Mouse (Mus musculus) MEL (cell line): ENCODE data around the gene Ptpra. TPM values are rescaled to one million over a fixed set of nuclear protein-coding genes. Genes with fewer than 3 reads are reported as not detected.
A peak's percentile ranks its signal among the peaks of the same experiment; 100 is the strongest.

ENCODE experiments used
- DNase-seq: peaks from one replicate; pipeline ENCODE4 v3.0.0; 2011; ENCODE audit warnings: low read depth, low spot score
- H3K27ac ChIP-seq: 2 replicates; pipeline ENCODE4 v1.5.1; 2012; ENCODE audit warnings: low read depth, mild to moderate bottlenecking, control low read depth, low read length, moderate library complexity; ENCODE audit not compliant: control insufficient read depth
- H3K27me3 ChIP-seq, 2 experiments: fragments of 150-350 bp in 1 of 2; sonication (generic) in 1 of 2; 2 replicates each; pipeline ENCODE4 v1.6.1; 2012; ENCODE audit warnings: low read length in 2 of 2, mild to moderate bottlenecking in 2 of 2, improper control_type of control experiment in 1 of 2, moderate library complexity in 1 of 2; ENCODE audit not compliant: insufficient read depth in 2 of 2, control insufficient read depth in 1 of 2
- H3K36me3 ChIP-seq, 2 experiments: 2 replicates each; pipeline ENCODE4 v1.6.1; 2012 to 2014; ENCODE audit warnings: low read length in 2 of 2, improper control_type of control experiment in 1 of 2, inconsistent platforms in 1 of 2, mild to moderate bottlenecking in 1 of 2; ENCODE audit not compliant: insufficient read depth in 2 of 2, control insufficient read depth in 1 of 2
- H3K4me1 ChIP-seq, 2 experiments: fragments of 150-350 bp in 1 of 2; sonication (generic) in 1 of 2; 2 replicates each; pipeline ENCODE4 v1.6.1; 2012; ENCODE audit warnings: low read length in 2 of 2, improper control_type of control experiment in 1 of 2, mild to moderate bottlenecking in 1 of 2; ENCODE audit not compliant: insufficient read depth in 2 of 2, control insufficient read depth in 1 of 2
- H3K4me3 ChIP-seq, 2 experiments: fragments of 150-350 bp in 1 of 2; sonication (generic) in 1 of 2; 2 replicates each; pipeline ENCODE4 v1.5.1; 2012; ENCODE audit warnings: low read depth in 2 of 2, low read length in 2 of 2, mild to moderate bottlenecking in 2 of 2, moderate library complexity in 2 of 2, control low read depth in 1 of 2, improper control_type of control experiment in 1 of 2; ENCODE audit not compliant: control insufficient read depth in 1 of 2, insufficient read depth in 1 of 2
- H3K79me2 ChIP-seq: 2 replicates; pipeline ENCODE4 v1.6.1; 2012; ENCODE audit warnings: mild to moderate bottlenecking, low read length, moderate library complexity; ENCODE audit not compliant: control insufficient read depth, poor library complexity, insufficient read depth
- H3K9ac ChIP-seq: 2 replicates; pipeline ENCODE4 v1.6.1; 2012; ENCODE audit warnings: low read depth, mild to moderate bottlenecking, control low read depth, low read length, moderate library complexity; ENCODE audit not compliant: control insufficient read depth, poor library complexity, severe bottlenecking
- H3K9me3 ChIP-seq: fragments of 150-350 bp; sonication (generic); replicated peaks from 2 replicates; pipeline ENCODE4 v1.6.1; 2012; ENCODE audit warnings: mild to moderate bottlenecking, low read length, improper control_type of control experiment, moderate library complexity; ENCODE audit not compliant: insufficient read depth
- CHD1 ChIP-seq: IDR thresholded peaks from 2 replicates; pipeline ENCODE4 v1.6.1; 2012; ENCODE audit warnings: low read depth, mild to moderate bottlenecking, inconsistent platforms, low read length, improper control_type of control experiment
- CTCF ChIP-seq, 3 experiments: IDR thresholded peaks in 2 of 3; conservative IDR thresholded peaks in 1 of 3; 2 replicates each; pipeline ENCODE4 v1.5.1; 2011 to 2012; ENCODE audit warnings: low read length in 3 of 3, low read depth in 2 of 3, mild to moderate bottlenecking in 2 of 3, improper control_type of control experiment in 1 of 3, inconsistent platforms in 1 of 3, mixed read lengths in 1 of 3, moderate library complexity in 1 of 3; ENCODE audit not compliant: control insufficient read depth in 1 of 3, insufficient read depth in 1 of 3, poor library complexity in 1 of 3, severe bottlenecking in 1 of 3
- ELF1 ChIP-seq: IDR thresholded peaks from 2 replicates; pipeline ENCODE4 v1.6.1; 2014; ENCODE audit warnings: low read depth, mild to moderate bottlenecking, inconsistent platforms, low read length, improper control_type of control experiment, moderate library complexity
- EP300 ChIP-seq, 2 experiments: IDR thresholded peaks; 2 replicates each; pipeline ENCODE4 v1.6.1; 2011; ENCODE audit warnings: improper control_type of control experiment in 2 of 2, low read length in 2 of 2, low read depth in 1 of 2, mild to moderate bottlenecking in 1 of 2
- ETS1 ChIP-seq: IDR thresholded peaks from 2 replicates; pipeline ENCODE4 v1.6.1; 2012; ENCODE audit warnings: low read depth, mild to moderate bottlenecking, inconsistent platforms, low read length, improper control_type of control experiment, moderate library complexity
- GATA1 ChIP-seq: IDR thresholded peaks from 2 replicates; pipeline ENCODE4 v1.6.1; 2011; ENCODE audit warnings: low read depth, low read length, improper control_type of control experiment
- KAT2A ChIP-seq: conservative IDR thresholded peaks from 2 replicates; pipeline ENCODE4 v1.6.1; 2012; ENCODE audit warnings: low read depth, low read length, improper control_type of control experiment, inconsistent platforms
- MAX ChIP-seq: IDR thresholded peaks from 2 replicates; pipeline ENCODE4 v1.6.1; 2011; ENCODE audit warnings: low read length, improper control_type of control experiment
- MEF2A ChIP-seq: IDR thresholded peaks from 2 replicates; pipeline ENCODE4 v1.6.1; 2014; ENCODE audit warnings: low read depth, mild to moderate bottlenecking, inconsistent platforms, low read length, improper control_type of control experiment; ENCODE audit not compliant: poor library complexity, insufficient replicate concordance, severe bottlenecking; ENCODE audit errors: extremely low read depth
- NELFE ChIP-seq: IDR thresholded peaks from 2 replicates; pipeline ENCODE4 v1.6.1; 2011; ENCODE audit warnings: low read depth, low read length, improper control_type of control experiment
- NRF1 ChIP-seq: IDR thresholded peaks from 2 replicates; pipeline ENCODE4 v1.6.1; 2014; ENCODE audit warnings: low read depth, mild to moderate bottlenecking, inconsistent platforms, low read length, improper control_type of control experiment, moderate library complexity; ENCODE audit not compliant: poor library complexity, insufficient read depth, severe bottlenecking
- POLR2A ChIP-seq, 2 experiments: IDR thresholded peaks; 2 replicates each; pipeline ENCODE4 v1.6.1; 2011 to 2012; ENCODE audit warnings: low read length in 2 of 2, mild to moderate bottlenecking in 2 of 2, control low read depth in 1 of 2, improper control_type of control experiment in 1 of 2, low read depth in 1 of 2, moderate library complexity in 1 of 2; ENCODE audit not compliant: control insufficient read depth in 1 of 2, insufficient read depth in 1 of 2, poor library complexity in 1 of 2
- RCOR1 ChIP-seq: IDR thresholded peaks from 2 replicates; pipeline ENCODE4 v1.6.1; 2012; ENCODE audit warnings: low read depth, mild to moderate bottlenecking, inconsistent platforms, low read length, improper control_type of control experiment
- SIN3A ChIP-seq: IDR thresholded peaks from 2 replicates; pipeline ENCODE4 v1.6.1; 2012; ENCODE audit warnings: low read length, improper control_type of control experiment, inconsistent platforms
- SMC3 ChIP-seq: IDR thresholded peaks from 2 replicates; pipeline ENCODE4 v1.6.1; 2011; ENCODE audit warnings: low read depth, low read length, improper control_type of control experiment
- TBP ChIP-seq: IDR thresholded peaks from 2 replicates; pipeline ENCODE4 v1.8.0; 2011; ENCODE audit warnings: low read depth, low read length, improper control_type of control experiment
- USF2 ChIP-seq, 2 experiments: IDR thresholded peaks; 2 replicates each; pipeline ENCODE4 v1.6.1; 2011 to 2012; ENCODE audit warnings: improper control_type of control experiment in 2 of 2, low read length in 2 of 2, borderline replicate concordance in 1 of 2, inconsistent platforms in 1 of 2, low read depth in 1 of 2, mild to moderate bottlenecking in 1 of 2; ENCODE audit not compliant: insufficient read depth in 1 of 2
- ZC3H11A ChIP-seq: IDR thresholded peaks from 2 replicates; pipeline ENCODE4 v1.6.1; 2012; ENCODE audit warnings: low read depth, mild to moderate bottlenecking, inconsistent platforms, low read length, improper control_type of control experiment
- ZKSCAN1 ChIP-seq: IDR thresholded peaks from 2 replicates; pipeline ENCODE4 v1.6.1; 2012; ENCODE audit warnings: low read depth, mild to moderate bottlenecking, inconsistent platforms, low read length, improper control_type of control experiment, moderate library complexity
- ZMIZ1 ChIP-seq: IDR thresholded peaks from 2 replicates; pipeline ENCODE4 v1.6.1; 2012; ENCODE audit warnings: low read depth, mild to moderate bottlenecking, inconsistent platforms, low read length, improper control_type of control experiment, moderate library complexity
- ZNF384 ChIP-seq: IDR thresholded peaks from 2 replicates; pipeline ENCODE4 v1.6.1; 2012; ENCODE audit warnings: low read depth, mild to moderate bottlenecking, inconsistent platforms, low read length, improper control_type of control experiment
- polyA plus RNA-seq, 2 experiments: library from polyadenylated mRNA; stranded (reverse) in 1 of 2; unstranded in 1 of 2; fragments of >175 nt in 1 of 2; fragments of >200 nt in 1 of 2; gene quantifications; 2 replicates each; pipeline versions ENCODE4 v1.2.1 to v1.2.4; 2012; ENCODE audit warnings: low replicate concordance in 2 of 2, low read depth in 1 of 2; ENCODE audit not compliant: insufficient read length in 2 of 2, insufficient read depth in 1 of 2, missing spikeins in 1 of 2
- total RNA-seq: library from RNA; depleted of rRNA; stranded (reverse); fragments of 300-350 nt; gene quantifications from 2 replicates; pipeline ENCODE4 v1.2.3, GENCODE M21; 2012

Gene Ptpra
- total and polyA plus RNA-seq, 3 experiments: 28.1 to 68.3 TPM; not detected in 1

DNA sequence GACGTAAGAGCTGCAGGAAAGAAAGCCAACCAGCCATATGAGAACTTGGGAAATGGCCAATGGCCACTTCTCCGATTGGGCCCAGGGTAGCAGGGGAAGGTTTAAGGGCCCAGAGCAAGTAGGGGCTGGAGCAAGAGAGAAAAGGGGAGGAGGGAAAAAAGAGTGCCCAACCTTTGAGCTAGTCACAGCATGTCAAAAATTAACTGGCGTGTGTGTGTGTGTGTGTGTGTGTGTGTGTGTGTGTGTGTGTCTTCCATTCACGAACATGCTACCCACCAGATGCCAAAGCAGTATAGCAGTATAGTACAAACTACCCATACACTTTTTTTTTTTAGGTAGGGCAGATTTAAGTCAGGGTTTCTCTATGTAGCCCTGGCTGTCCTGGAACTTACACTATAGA is 118.8 kb downstream of the Ptpra start:
- peaks cover 4 to 5% of the 10 kb centered on the region in 2 experiments for H3K36me3 ChIP-seq
- TF ChIP-seq RCOR1 (no peak), CTCF (IDR thresholded peaks at IDR 0.05 in 2 of 3, conservative IDR thresholded peaks at IDR 0.05 in 1 of 3; ENCODE audit: control insufficient read depth in 1 of 3, insufficient read depth in 1 of 3, low read depth in 2 of 3, low read length in 3 of 3, poor library complexity in 1 of 3, severe bottlenecking in 1 of 3) (no peak), TBP (no peak), ETS1 (no peak), MEF2A (no peak), CHD1 (no peak), NRF1 (no peak), GATA1 (no peak), SIN3A (no peak), ZC3H11A (no peak), NELFE (no peak), SMC3 (no peak), USF2 (IDR thresholded peaks at IDR 0.05; ENCODE audit: borderline replicate concordance in 1 of 2, insufficient read depth in 1 of 2, low read depth in 1 of 2, low read length in 2 of 2) (no peak), MAX (no peak), EP300 (IDR thresholded peaks at IDR 0.05; ENCODE audit: low read depth in 1 of 2, low read length in 2 of 2) (no peak), ELF1 (no peak), KAT2A (no peak), ZMIZ1 (no peak), ZNF384 (no peak), ZKSCAN1 (no peak)
- no peak overlapping the region for H3K9ac ChIP-seq
- peaks cover 14% of the 10 kb centered on the region for H3K79me2 ChIP-seq
- peaks cover 2 to 7% of the 10 kb centered on the region in 2 experiments; a peak in 2 of 4 replicates for H3K4me1 ChIP-seq
- no peak for DNase-seq
- no peak overlapping the region for H3K27ac ChIP-seq
- no peaks in the 10 kb centered on the region for H3K27me3 ChIP-seq
- no peaks in the 10 kb centered on the region for H3K9me3 ChIP-seq
- no peak overlapping the region for H3K4me3 ChIP-seq

DNA sequence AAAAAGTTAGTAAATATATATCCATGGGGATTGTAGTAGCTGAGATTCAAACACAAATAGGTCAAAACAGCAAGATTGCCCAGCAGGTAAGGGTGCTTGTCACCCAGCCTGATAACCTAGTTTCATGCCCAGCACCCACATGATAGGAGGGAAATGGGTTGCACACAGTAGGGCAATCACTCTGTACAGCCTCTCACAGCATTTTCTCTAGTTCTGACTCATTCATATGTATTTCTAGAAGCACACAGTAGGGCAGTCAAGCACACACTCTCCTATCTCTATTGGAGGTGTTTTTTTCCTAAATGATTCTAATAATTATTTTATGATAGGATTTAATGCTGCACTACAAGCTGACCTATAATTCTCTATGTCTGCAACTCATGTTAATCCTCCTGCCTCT is 119.8 kb downstream of the Ptpra start:
- H3K27me3 ChIP-seq: no peaks in the 10 kb centered on the region

More for the DNA sequence above, 119.8 kb downstream of the Ptpra start:
- TF ChIP-seq POLR2A (IDR thresholded peaks at IDR 0.05; ENCODE audit: control insufficient read depth in 1 of 2, insufficient read depth in 1 of 2, low read depth in 1 of 2, low read length in 2 of 2, poor library complexity in 1 of 2) (no peak), ZKSCAN1 (peak; percentile 73)
- no peak overlapping the region for H3K9ac ChIP-seq
- peaks cover 0 to 5% of the 10 kb centered on the region in 2 experiments; a peak in 2 of 4 replicates for H3K36me3 ChIP-seq
- H3K79me2 ChIP-seq: peaks cover 4% of the 10 kb centered on the region
- H3K4me1 ChIP-seq: peaks cover 0 to under 1% of the 10 kb centered on the region in 2 experiments; a peak in 1 of 4 replicates
- no peak for DNase-seq
- no peak overlapping the region for H3K27ac ChIP-seq
- H3K4me3 ChIP-seq: no peak overlapping the region
- H3K9me3 ChIP-seq: no peaks in the 10 kb centered on the region
